Mouse (Mus musculus): ENCODE data around the gene Btnl10. TPM values are rescaled to one million over a fixed set of nuclear protein-coding genes. Genes with fewer than 3 reads are reported as not detected.

Gene Btnl10
- 1 to 10 TPM; 2.7 to 4.9 TPM for total RNA-seq (2021)
- long read RNA-seq, experiment 1: 0 reads
- long read RNA-seq, experiment 2: 0 reads

- no peak for DNase-seq (ENCODE audit: low spot score in 2 of 2)
Measured at GRCm38 (mm10) chr11:58917745-58918366, at the start of gene Btnl10. Gene Btnl10 (plus strand): TSS chr11:58917908.

DNA sequence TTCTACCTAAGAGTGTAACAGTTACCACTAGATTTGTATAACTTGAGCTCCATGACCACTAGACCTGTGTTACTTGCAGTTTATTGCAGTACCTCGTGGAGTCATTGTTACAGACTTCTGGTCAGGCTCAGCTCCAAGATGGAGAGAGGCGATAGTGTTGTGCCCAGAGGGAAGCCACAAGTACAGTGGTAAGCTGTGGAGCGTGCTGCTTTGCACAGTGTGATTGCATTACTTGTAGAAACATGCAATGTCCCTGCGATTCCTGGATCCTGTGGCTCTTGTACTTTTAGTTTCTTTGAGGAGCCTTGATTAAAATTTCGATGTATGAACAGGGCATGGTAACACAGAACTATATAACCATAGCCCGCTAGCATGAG lies 49.8 kb upstream of the Btnl10 start:
- no peak for DNase-seq (ENCODE audit: low spot score in 2 of 2)

DNA sequence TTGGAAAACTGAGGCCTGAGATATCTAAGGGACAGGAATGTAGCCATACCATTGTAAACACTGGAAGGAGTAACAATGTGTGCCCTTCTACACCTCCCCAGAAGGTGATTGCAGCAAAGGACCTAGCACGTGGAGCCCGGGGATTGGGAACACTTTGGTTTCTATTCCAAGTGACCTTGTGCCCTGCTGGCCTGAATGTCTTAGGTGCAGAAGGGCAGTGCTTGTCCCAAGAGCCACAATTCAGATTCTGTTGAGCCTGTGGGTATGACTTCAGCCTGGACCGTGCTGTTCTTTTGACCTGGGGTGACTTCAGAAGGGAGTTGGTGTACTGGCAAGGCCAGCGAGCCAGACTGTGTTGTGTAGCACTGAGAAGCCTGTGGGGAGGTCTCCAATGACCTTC lies 46.7 kb upstream of the Btnl10 start:
- no peak for DNase-seq (ENCODE audit: low spot score in 2 of 2)

GRCm38 (mm10) chr11:58883756-58884155 lies 34.0 kb upstream of the Btnl10 start:
- no peak for DNase-seq (ENCODE audit: low spot score in 2 of 2)

DNA sequence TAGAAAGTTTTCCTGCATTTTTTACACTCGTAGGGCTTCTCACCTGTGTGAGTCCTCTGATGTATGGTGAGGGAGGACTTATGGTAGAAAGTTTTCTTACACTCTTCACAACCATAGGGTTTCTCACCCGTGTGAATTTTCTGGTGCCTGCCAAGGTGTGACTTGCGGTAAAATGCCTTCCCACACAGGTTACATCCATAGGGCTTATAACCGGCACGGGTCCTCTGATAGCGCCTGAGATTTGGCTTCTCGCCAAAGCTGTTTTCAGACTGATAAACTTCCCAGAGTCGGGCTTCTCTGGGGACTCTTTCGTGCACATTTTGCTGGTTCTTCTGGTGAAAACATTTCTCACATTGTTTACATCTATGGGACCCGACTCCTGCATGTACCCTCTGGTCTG lies 27.2 kb upstream of the Btnl10 start:
- DNase-seq (ENCODE audit: low spot score in 2 of 2): no peak

GRCm38 (mm10) chr11:58894456-58894855 lies 23.3 kb upstream of the Btnl10 start:
- DNase-seq (ENCODE audit: low spot score in 2 of 2): no peak

DNA sequence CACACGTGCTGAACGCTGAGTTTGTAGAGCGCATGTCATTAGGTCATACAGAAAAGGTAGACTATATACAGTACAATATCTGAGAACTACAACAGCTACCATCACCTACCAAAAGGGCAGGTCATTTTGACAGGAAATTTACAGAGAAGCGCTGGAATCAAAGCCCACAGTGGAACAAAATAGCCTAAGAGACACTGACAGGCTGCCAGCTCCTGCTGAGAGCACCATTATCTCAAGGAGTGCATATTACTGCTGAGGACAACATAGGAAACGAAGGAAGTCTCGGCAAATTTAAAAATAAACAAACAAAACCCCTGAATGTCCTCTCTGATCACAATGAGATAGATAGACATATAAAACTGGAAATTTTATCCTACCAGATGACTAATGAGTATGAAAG lies 20.2 kb upstream of the Btnl10 start:
- DNase-seq (ENCODE audit: low spot score in 2 of 2): no peak

DNA sequence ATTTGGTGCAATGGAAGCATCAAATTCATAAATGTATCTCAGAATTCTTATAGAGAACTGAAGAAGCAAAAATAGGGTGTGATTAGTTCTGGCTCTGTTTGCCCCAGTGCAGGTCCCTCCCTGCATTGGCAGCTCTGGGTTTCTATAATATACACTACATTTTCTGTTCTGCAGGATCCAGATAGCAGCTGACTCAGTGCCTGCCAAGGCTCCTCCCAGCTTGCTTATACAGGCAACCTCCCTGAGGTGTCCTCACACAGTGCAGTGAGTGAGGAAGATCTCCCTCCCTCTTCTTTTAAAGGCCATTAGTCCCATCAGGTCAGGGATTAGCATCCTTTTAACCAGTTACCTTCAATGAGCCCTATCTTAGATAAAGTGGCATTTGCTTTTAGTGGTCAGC lies 16.6 kb upstream of the Btnl10 start:
- DNase-seq (ENCODE audit: low spot score in 2 of 2): no peak

DNA sequence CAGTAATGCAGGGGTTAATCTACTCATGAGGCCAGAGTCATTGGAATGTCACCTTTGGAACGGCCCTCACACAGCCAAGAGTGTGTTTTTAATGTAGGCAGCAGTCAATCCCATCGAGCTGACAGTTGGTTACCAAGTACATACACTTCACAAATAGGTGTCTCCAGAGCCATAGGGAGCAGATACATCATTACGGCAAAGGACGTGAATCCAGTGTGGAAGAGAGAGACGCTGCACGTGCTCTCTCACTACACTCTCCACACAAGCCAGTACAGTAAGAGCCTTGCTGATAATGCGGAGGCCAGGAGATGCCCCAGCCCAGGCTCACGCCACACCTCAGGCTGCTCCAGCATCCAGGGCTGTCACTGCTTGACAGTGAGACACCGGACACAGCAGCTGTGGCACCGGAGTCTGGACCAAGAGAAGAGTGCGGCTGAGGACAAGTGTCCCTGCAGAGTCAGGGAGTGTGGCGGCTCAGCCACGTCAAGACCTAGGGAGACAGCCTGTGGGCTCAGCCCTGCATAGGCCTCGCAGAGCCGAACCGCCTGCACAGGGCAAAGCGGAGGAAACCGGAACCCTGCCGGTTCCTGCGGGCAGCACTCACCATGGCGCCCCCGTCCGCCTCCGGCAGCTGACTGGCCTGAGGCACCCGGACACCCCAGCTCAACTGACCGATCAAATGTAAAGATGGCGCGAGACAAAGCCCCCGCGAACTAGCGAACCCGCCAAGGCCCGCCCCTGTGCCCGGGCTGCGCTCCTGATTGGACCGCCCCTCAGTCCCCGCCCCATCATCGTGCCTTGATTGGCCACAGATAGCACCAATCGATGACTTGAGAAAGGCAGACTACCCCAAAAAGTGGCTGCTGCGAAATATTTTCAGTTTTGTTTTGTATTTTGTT lies 13.9 kb upstream of the Btnl10 start, which contains the start of gene Zfp39:
Gene Zfp39 (minus strand): TSS at position 715 of the 899 bp plus-strand sequence.
- DNase-seq (ENCODE audit: low spot score in 2 of 2): peak; percentile 93 to 95

GRCm38 (mm10) chr11:58904410-58904718 lies 13.3 kb upstream of the Btnl10 start:
- no peak for DNase-seq (ENCODE audit: low spot score in 2 of 2)

GRCm38 (mm10) chr11:58904838-58905237 lies 12.9 kb upstream of the Btnl10 start:
- DNase-seq (ENCODE audit: low spot score in 2 of 2): no peak

DNA sequence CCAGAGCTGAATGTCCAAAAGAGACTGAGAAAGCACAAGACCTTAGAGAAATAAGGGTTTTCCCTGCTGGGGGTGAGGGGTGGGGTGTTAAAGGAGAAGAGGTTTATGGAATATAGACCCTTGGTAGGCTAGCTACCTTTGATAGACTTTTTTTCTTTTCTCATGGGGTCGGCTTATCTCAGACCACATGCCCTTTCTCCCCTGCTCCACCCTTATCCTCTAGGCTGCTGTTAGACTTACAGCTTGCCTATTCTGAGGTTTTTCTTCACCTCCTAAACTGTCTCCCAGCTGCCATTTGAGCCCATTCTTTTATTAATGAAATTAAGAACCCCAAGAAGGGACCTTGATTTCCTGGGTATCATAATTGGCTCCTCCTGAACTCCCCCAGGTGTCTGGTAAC lies 3.9 kb upstream of the Btnl10 start:
- no peak for DNase-seq (ENCODE audit: low spot score in 2 of 2)

GRCm38 (mm10) chr11:58914461-58915028 lies 3.2 kb upstream of the Btnl10 start:
- no peak for DNase-seq (ENCODE audit: low spot score in 2 of 2)

GRCm38 (mm10) chr11:58916879-58917744 lies 596 bp upstream of the Btnl10 start:
- DNase-seq (ENCODE audit: low spot score in 2 of 2): peak in 1 of 2 experiments; percentile 39

GRCm38 (mm10) chr11:58918759-58919158 lies 1.1 kb downstream of the Btnl10 start:
- no peak for DNase-seq (ENCODE audit: low spot score in 2 of 2)

DNA sequence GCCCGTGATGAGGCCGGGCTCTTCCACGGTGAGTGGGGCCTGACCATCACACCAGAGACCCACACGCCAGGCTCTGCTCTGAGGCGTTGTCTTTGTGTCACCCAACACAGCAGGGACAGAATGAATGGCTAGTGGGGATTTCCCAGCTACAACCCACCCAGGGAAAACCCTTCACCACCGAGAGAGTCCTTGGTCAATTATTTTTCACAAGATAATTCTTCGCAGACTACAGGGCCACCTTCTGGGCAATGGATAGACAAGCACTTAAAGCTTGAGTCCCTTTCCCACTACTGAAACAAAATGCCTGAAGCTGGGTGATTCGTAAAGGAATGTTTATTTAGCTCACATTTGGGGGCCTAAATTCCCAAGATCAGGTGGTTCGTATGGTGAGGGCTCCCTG lies 4.7 kb downstream of the Btnl10 start:
- no peak for DNase-seq (ENCODE audit: low spot score in 2 of 2)

- no peak for DNase-seq (ENCODE audit: low spot score in 2 of 2)
Measured at GRCm38 (mm10) chr11:58926651-58927050, 8.9 kb downstream of the Btnl10 start.

GRCm38 (mm10) chr11:58927053-58927452 lies 9.3 kb downstream of the Btnl10 start:
- DNase-seq (ENCODE audit: low spot score in 2 of 2): no peak

- DNase-seq (ENCODE audit: low spot score in 2 of 2): no peak
Measured at GRCm38 (mm10) chr11:58927790-58928651, 10.3 kb downstream of the Btnl10 start.

GRCm38 (mm10) chr11:58929055-58929454 lies 11.3 kb downstream of the Btnl10 start:
- no peak for DNase-seq (ENCODE audit: low spot score in 2 of 2)

Measured in adrenal gland, postnatal 4 days (tissue).